Mouse (Mus musculus) cortical plate, adult 2 months (tissue): ENCODE measurements at regions not wholly inside any gene's neighbourhood (a gene's known extent, or its start where the extent isn't known, plus 50 kb on each side); places are given as distances from the start of the nearest gene placed in this dataset.

Source experiments
- H3K27ac ChIP-seq: fragments of 200-500 bp; 2 replicates; pipeline ENCODE4 v1.5.1; 2012; ENCODE audit warnings: low read length, control low read depth, inconsistent platforms; ENCODE audit not compliant: insufficient read depth
- H3K4me1 ChIP-seq: fragments of 200-500 bp; 2 replicates; pipeline ENCODE4 v1.6.1; 2011; ENCODE audit warnings: low read length; ENCODE audit not compliant: control insufficient read depth, insufficient read depth
- H3K4me3 ChIP-seq: fragments of 200-500 bp; 2 replicates; pipeline ENCODE4 v1.5.1; 2011; ENCODE audit warnings: mild to moderate bottlenecking, low read length, control low read depth; ENCODE audit not compliant: insufficient read depth
- CTCF ChIP-seq: fragments of 200-500 bp; IDR thresholded peaks from 2 replicates; pipeline ENCODE4 v1.5.1; 2011; ENCODE audit warnings: mild to moderate bottlenecking, control low read depth, low read length; ENCODE audit not compliant: insufficient read depth; ENCODE audit errors: extremely low read depth
- POLR2A ChIP-seq: fragments of 200-500 bp; IDR thresholded peaks from 2 replicates; pipeline ENCODE4 v1.6.1; 2011; ENCODE audit warnings: mild to moderate bottlenecking, low read length, control low read depth; ENCODE audit not compliant: insufficient read depth; ENCODE audit errors: extremely low read depth

DNA sequence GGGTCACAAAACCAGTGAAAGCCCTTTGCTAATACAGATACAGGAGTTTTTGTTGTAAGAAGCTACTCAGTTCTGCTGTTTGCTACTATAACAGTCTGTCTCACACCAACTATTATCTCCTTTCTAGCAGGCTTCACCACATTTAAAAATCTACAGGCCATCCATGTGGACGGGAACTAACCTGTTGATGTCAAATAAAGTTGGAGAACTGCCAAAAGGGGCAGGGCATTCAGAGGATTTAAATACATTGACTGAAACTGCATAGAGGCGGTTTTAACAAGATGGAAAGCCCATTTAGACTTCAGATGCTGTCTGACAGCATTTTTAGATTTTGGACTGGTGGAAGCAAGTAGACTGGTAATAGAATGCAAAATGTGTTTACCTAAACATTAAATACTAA lies 266.0 kb downstream of the Usp25 start:
- Histone ChIP-seq H3K4me3 (no peak overlapping the region), H3K27ac (no peak overlapping the region), H3K4me1 (no peaks in the 10 kb centered on the region)
- TF ChIP-seq CTCF (no peak), POLR2A (no peak)

DNA sequence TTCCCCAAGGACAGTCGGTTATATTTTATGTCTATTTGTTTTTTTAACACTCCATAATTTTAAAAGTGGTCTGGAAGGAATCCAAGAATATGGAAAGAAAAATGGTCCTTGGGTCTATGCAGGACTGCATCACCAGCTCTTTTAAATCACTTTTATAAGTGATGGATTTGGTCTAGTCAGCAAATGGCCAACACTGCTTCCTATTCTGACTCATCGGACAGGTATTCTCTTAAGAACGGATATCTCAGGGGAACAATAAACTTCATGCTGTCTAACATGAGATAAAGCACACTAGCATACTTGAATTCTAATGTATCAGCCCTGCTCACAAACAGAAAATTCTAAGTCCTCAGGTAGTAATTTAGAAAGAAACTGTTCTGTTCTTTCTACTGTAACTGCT lies 259.8 kb downstream of the Usp25 start:
- TF ChIP-seq POLR2A, result no peak
- no peak for TF ChIP-seq CTCF
- H3K27ac ChIP-seq, result no peak overlapping the region
- no peaks in the 10 kb centered on the region for H3K4me1 ChIP-seq
- no peak overlapping the region for H3K4me3 ChIP-seq

DNA sequence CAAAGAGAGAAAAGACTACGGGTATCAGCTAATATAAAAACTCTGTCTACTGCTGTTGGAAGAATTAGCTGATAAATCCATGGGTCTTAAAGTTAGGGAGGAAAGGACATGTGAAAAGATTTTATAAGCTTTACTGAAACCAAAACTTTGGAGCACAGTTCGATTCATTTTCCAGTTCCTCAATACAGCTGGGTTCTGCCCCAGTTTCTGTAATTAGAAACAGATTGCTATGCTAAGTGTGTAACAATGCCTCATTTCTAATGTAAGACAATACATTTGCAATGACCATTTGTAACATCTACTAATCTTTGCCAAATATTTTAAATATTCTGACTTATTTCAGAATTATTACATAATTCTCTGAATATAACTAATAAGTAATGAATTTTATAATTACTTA lies 255.4 kb downstream of the Usp25 start:
- TF ChIP-seq POLR2A (no peak), CTCF (no peak)
- H3K27ac ChIP-seq, result no peak overlapping the region
- H3K4me3 ChIP-seq, result no peak overlapping the region
- H3K4me1 ChIP-seq, result no peaks in the 10 kb centered on the region

DNA sequence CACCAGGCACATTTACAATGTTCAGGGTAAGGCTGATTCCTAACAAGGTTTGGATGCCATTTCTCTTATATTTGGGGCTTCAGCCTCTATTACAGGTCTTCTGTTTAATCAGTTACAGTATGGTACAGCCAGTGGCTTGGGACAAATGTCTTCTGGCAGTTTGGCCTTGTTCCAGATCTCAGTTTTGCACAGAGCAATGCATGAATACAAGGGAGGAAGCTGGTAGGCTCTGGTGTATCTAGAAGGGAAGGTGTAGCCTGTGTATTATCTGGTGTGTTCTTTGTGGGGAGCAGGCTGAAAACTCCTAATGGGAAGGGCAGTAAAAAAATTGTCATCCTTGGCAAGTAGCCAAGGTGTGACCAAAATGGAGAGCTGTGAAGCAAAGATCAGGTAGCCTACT lies 254.2 kb downstream of the Usp25 start:
- no peaks in the 10 kb centered on the region for H3K4me1 ChIP-seq
- no peak for TF ChIP-seq CTCF
- no peak for TF ChIP-seq POLR2A
- no peak overlapping the region for H3K27ac ChIP-seq
- no peak overlapping the region for H3K4me3 ChIP-seq

DNA sequence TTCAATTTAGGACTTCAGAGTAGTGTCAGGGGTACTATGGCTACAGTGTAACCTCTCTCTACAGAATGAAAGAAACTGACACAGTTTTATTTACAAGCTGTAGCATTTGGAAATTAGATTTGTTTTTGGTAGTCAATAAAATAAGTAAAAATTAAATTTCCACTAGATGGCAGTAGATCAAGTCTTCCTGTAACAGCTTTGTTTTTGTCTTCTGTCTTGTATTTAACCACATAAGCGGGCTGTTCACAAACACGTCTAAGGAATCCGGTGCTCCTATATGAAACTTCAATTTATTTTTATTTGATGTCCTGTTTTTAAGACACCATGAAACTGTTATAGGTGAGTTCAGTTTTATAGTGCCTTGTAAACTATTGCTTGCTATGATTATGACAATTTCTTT lies 238.8 kb downstream of the Usp25 start:
- Histone ChIP-seq H3K4me3 (no peak overlapping the region), H3K27ac (no peak overlapping the region), H3K4me1 (no peaks in the 10 kb centered on the region)
- TF ChIP-seq POLR2A, result no peak
- no peak for TF ChIP-seq CTCF

DNA sequence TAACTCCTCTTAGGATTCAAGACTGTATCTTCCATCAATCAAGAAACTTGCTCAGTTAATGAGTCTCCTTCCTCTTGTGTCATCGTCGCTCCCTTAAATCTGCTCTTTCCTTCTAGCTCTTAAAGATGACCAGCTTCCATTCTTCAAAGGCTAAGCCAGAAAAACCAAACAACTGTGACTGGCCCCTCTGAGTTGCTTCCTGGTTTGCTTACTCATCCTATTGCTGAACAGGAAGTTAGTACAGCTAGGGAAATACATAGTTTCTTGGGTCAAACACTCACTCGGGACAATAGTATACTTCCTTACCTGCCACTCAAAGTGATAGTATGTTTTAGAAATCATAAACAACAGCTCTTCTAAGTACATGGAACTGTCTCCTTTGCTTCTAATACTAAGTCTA lies 237.9 kb downstream of the Usp25 start:
- Histone ChIP-seq H3K4me3 (no peak overlapping the region), H3K4me1 (no peaks in the 10 kb centered on the region), H3K27ac (no peak overlapping the region)
- TF ChIP-seq POLR2A, result no peak

DNA sequence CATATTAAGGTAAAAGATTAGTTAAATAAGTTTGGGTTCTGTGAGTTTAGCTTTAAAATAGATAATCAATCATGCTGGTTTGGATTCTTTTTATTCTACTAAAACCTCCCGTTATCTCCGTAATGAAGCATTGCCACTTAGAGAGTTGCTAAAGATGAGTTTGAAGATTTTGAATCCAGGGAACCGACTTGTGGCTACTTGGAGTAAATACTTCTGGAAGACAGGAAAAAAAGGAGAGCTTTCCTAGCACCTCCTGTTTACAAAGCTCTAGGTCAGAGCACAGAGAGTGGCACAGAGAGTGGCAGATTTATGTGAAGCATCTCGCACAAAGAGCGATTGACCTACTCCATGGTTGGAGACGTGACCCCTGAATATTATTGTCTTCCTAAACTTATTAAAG lies 227.4 kb downstream of the Usp25 start:
- Histone ChIP-seq H3K4me3 (no peak overlapping the region), H3K27ac (no peak overlapping the region), H3K4me1 (no peaks in the 10 kb centered on the region; the same call in 1 of the 2 replicates)
- no peak for TF ChIP-seq POLR2A
- TF ChIP-seq CTCF, result no peak

DNA sequence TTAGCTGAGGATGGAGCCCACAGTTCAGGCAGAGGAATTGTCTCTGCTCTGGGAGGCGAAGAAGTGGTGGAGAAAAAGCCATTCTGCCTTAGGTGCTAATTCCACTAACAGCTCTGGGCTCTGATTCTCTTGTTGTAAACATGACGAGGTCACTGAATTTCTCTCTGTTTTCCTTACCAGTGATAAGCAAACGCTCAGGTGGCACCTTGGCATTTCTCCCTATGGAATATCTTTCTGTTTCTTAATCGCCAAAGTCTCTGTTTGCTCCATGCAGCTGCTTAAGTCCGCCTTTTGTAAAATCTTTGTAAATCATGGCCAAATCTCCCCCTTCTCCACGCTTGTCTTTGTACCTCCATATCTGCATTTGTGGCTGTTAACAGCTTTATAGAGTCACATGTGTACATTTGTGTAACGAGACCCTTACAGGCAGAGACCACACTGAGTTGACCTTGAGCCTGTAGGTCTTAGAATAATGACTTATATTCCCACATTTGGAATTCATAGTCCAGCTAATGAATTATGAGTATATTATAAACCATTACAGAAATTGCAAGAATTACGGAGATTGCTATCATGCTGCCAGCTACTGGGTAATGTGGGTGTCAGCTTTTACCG lies 225.8 kb downstream of the Usp25 start:
- H3K27ac ChIP-seq, result peak overlapping the region; percentile 75
- no peaks in the 10 kb centered on the region; the same call in 1 of the 2 replicates for H3K4me1 ChIP-seq
- peak overlapping the region; percentile 19 for H3K4me3 ChIP-seq
- TF ChIP-seq POLR2A (no peak), CTCF (no peak)

DNA sequence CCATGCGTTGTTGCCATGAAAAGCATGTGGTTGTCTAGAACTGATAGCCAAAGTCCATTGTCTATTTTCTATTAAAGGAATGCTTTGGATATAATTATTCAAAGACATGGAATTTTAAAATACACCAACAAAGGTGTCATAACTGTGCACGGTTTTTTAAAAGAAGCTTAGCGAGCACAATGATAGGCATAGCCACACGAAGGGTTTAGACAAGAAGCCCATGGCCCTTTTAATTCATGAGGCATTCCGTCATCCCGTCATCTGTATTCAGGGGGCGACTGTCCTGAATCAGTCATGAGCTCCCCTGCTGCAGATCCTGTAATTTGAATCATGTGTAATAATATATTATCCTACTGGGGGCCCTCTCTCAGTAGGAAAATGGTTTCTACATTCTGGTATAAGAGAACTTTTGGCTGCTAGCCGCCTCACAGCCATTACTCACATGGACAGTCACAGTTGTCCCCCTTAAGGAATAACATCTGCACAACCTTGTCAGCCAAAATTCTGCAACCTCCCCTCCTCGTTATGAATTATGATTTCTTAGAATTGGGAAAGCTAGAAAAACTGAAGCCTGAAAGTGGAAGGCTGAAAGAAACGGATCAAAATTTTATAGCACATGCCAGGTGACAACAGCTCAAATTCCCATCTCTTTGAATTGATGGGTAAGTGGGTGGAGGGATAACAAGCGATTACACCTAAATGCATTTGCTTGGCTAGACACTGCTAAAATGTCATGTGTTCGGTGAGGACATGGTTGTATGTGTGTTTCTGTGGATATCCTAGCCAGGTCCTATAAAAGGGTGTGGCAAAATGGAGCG lies 225.1 kb downstream of the Usp25 start:
- no peak for TF ChIP-seq POLR2A
- TF ChIP-seq CTCF, result no peak
- Histone ChIP-seq H3K4me3 (peak overlapping the region; percentile 29), H3K4me1 (no peaks in the 10 kb centered on the region; the same call in 1 of the 2 replicates)

More for the DNA sequence above, 225.1 kb downstream of the Usp25 start:
- peak overlapping the region; percentile 75 for H3K27ac ChIP-seq
